ENCODE assay signal across 28 mouse cellular contexts in genomic region chr5:122148107-122148506, GRCm38 (mm10). TPM values are rescaled to one million over a fixed set of nuclear protein-coding genes. Genes with fewer than 3 reads are reported as not detected.
"Had no signal": no experiment of that assay in that cellular context is flagged by ENCODE, and none has a peak within 500 bp of the region (broad histone marks: within the 10 kb centered on the region; RNA-seq: fewer than 3 reads in every experiment).

No protein-coding gene starts in this region.

- H3K9me3 ChIP-seq: heart, embryonic 10.5 days; heart, embryonic 12.5 days; hindbrain, embryonic 12.5 days; intestine, embryonic 15.5 days; liver, embryonic 13.5 days; liver, embryonic 15.5 days had no signal

- H3K36me3 ChIP-seq: heart, embryonic 10.5 days; heart, embryonic 12.5 days; hindbrain, embryonic 12.5 days; intestine, embryonic 15.5 days; liver, embryonic 13.5 days; liver, embryonic 15.5 days had no signal

- DNase-seq: gastrocnemius, postnatal 14 days; heart, adult 18-20 months; heart, postnatal 10 days; heart, postnatal 4 days; kidney, adult 18-20 months; kidney, adult 8-10 months; kidney, postnatal 25 days; kidney, postnatal 4 days; liver; liver, embryonic 13.5 days had no signal

- H3K9ac ChIP-seq: heart, embryonic 12.5 days; hindbrain, embryonic 12.5 days; hindbrain, embryonic 14.5 days; intestine, embryonic 15.5 days; liver, embryonic 13.5 days; liver, embryonic 15.5 days had no signal

- H3K27me3 ChIP-seq: heart, embryonic 12.5 days; hindbrain, embryonic 12.5 days; intestine, embryonic 15.5 days; liver, embryonic 13.5 days; liver, embryonic 15.5 days had no signal

- H3K27ac ChIP-seq: heart, embryonic 10.5 days; hindbrain, embryonic 12.5 days; hindbrain, embryonic 14.5 days; intestine, embryonic 15.5 days; kidney, postnatal 0 days; layer of hippocampus, adult 2 months; left cerebral cortex, adult 2 months; liver, embryonic 13.5 days; liver, embryonic 15.5 days had no signal

- ATAC-seq: hindbrain, embryonic 16.5 days; inflammation-experienced regulatory T-cells, adult 6 months; intestine, embryonic 15.5 days; intestine, postnatal 0 days had no signal

- H3K4me3 ChIP-seq: heart, embryonic 10.5 days; heart, embryonic 12.5 days; hindbrain, embryonic 12.5 days; intestine, embryonic 15.5 days; layer of hippocampus, adult 2 months; left cerebral cortex, adult 2 months; liver, embryonic 13.5 days; liver, embryonic 15.5 days had no signal

- H3K4me2 ChIP-seq: heart, embryonic 12.5 days; hindbrain, embryonic 12.5 days; hindbrain, embryonic 14.5 days; intestine, embryonic 15.5 days; liver, embryonic 11.5 days; liver, embryonic 13.5 days; liver, embryonic 15.5 days had no signal

RNA-seq across cellular contexts. Expression of gene Ccdc63, which starts 7.5 kb away (rescaled TPM):
- total RNA-seq: gastrocnemius, adult 18-20 months; gastrocnemius, postnatal 14 days; heart, adult 18-20 months; heart, postnatal 25 days had no signal
- polyA plus RNA-seq: hindbrain, embryonic 12.5 days; intestine, embryonic 15.5 days; intestine, postnatal 0 days; kidney, postnatal 0 days; limb, embryonic 11.5 days had no signal

RNA-seq across cellular contexts. Expression of gene Myl2, which starts 47.4 kb away (rescaled TPM):
- total RNA-seq: granulocyte monocyte progenitor cell, adult 5-6 weeks; layer of hippocampus, postnatal 10 days had no signal
- polyA plus RNA-seq: intestine, postnatal 0 days had no signal
